In the genomic region with DNA sequence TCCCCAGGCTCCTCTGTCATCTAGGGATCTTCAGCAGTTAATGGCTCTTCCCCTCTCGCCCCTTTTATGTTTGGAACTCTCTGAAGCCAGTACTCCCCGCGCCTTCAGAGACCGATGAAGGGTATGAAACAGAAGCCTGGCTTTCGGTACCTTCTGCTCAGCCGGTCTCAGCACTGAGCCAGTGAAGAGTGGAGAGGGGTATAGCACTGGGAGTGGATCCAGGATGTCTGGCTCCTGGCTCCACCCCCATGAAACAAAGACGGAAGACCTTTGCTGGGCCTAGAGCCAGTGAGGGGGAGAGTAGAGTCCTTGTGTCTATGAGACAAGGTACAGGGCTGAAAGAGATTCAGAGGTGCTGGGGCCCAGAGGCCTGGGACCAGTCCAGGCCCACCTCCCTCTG, we compare ENCODE assay signal across 9 mouse cellular contexts. TPM values are rescaled to one million over a fixed set of nuclear protein-coding genes. Genes with fewer than 3 reads are reported as not detected.
DNase-seq lines count a peak whose midpoint lies in the region; ATAC-seq and TF ChIP-seq lines count a peak whose summit lies in the region.
"Had no signal": no experiment of that assay in that cellular context is flagged by ENCODE, and none has a peak within 500 bp of the region (broad histone marks: within the 10 kb centered on the region; RNA-seq: fewer than 3 reads in every experiment).

No protein-coding gene starts in this region.

- no peak for TF ChIP-seq POLR2A in liver, adult 2 months (IDR thresholded peaks at IDR 0.05; ENCODE audit: extremely low read depth, insufficient read depth, low read length)
- peak; percentile 93 for TF ChIP-seq POLR2A in heart, adult 2 months (IDR thresholded peaks at IDR 0.05; ENCODE audit: insufficient read depth, low read depth, low read length)

- TF ChIP-seq CTCF in liver, adult 2 months (IDR thresholded peaks at IDR 0.05; ENCODE audit: low read depth, low read length) = no peak
- TF ChIP-seq CTCF in heart, adult 2 months (IDR thresholded peaks at IDR 0.05) = no peak

- no peak overlapping the region for H3K27ac ChIP-seq in liver, adult 2 months (replicated peaks; ENCODE audit: insufficient read depth, low read depth, low read length)
- no peak overlapping the region for H3K27ac ChIP-seq in liver, embryonic 11.5 days (ENCODE audit: low read depth, low read length)
- H3K27ac ChIP-seq in heart, adult 2 months = peak overlapping the region; percentile 95

- WGBS in liver, adult 2 months = 80% methylated on average over 7 of the region's 7 CpGs
- 73% methylated on average over 7 of the region's 7 CpGs for WGBS in liver, embryonic 11.5 days
- 23% methylated on average over 7 of the region's 7 CpGs for WGBS in heart, adult 2 months

- no peak for ATAC-seq in liver, embryonic 11.5 days (replicated peaks; ENCODE audit: low FRiP score)

- no peaks in the 10 kb centered on the region for H3K79me2 ChIP-seq in liver, adult 2 months (ENCODE audit: control insufficient read depth, insufficient read depth, low read length)
- no peaks in the 10 kb centered on the region for H3K79me2 ChIP-seq in heart, adult 2 months (replicated peaks; ENCODE audit: control insufficient read depth, insufficient read depth, low read length)

- H3K4me3 ChIP-seq in liver, adult 2 months (ENCODE audit: insufficient read depth, low read depth, low read length) = peak overlapping the region; percentile 25
- no peak overlapping the region for H3K4me3 ChIP-seq in liver, embryonic 11.5 days (ENCODE audit: low read depth, low read length)
- H3K4me3 ChIP-seq in heart, adult 2 months = peak overlapping the region; percentile 46

- no peak overlapping the region for H3K4me2 ChIP-seq in liver, embryonic 11.5 days

- H3K4me1 ChIP-seq in liver, adult 2 months (ENCODE audit: control insufficient read depth, insufficient read depth, low read length) = no peaks in the 10 kb centered on the region; the same call in 1 of the 2 replicates
- no peaks in the 10 kb centered on the region for H3K4me1 ChIP-seq in liver, embryonic 11.5 days (replicated peaks; ENCODE audit: control insufficient read depth, insufficient read depth, low read length)
- H3K4me1 ChIP-seq in heart, adult 2 months (ENCODE audit: control insufficient read depth, insufficient read depth, low read length) = no peaks in the 10 kb centered on the region

- H3K9ac ChIP-seq in liver, adult 2 months (ENCODE audit: low read depth, low read length) = peak overlapping the region; percentile 38; the same call in 1 of the 2 replicates
- H3K9ac ChIP-seq in liver, embryonic 11.5 days (ENCODE audit: low read depth, low read length) = no peak overlapping the region
- peak overlapping the region; percentile 83 for H3K9ac ChIP-seq in heart, adult 2 months (ENCODE audit: low read depth, low read length)

- no peaks in the 10 kb centered on the region for H3K27me3 ChIP-seq in liver, adult 2 months (ENCODE audit: control insufficient read depth, insufficient read depth, low read length)
- H3K27me3 ChIP-seq in liver, embryonic 11.5 days (replicated peaks; ENCODE audit: control insufficient read depth, insufficient read depth, low read length) = no peaks in the 10 kb centered on the region
- H3K27me3 ChIP-seq in heart, adult 2 months (ENCODE audit: control insufficient read depth, insufficient read depth, low read length) = no peaks in the 10 kb centered on the region

- H3K36me3 ChIP-seq in liver, adult 2 months (ENCODE audit: control insufficient read depth, insufficient read depth, low read length) = no peaks in the 10 kb centered on the region
- no peaks in the 10 kb centered on the region for H3K36me3 ChIP-seq in liver, embryonic 11.5 days (ENCODE audit: control insufficient read depth, insufficient read depth, low read length)
- H3K36me3 ChIP-seq in heart, adult 2 months (ENCODE audit: control insufficient read depth, insufficient read depth, low read length) = no peaks in the 10 kb centered on the region

- intact Hi-C loops in heart, adult 2 months (cut with DNase I) = loop anchor here (2.0 kb wide), 1 partner anchor 39 kb away; no protein-coding TSS in a partner anchor

- TF ChIP-seq EP300 in heart, adult 2 months (IDR thresholded peaks at IDR 0.05; ENCODE audit: insufficient read depth, low read depth, low read length) = no peak

- H3K9me3 ChIP-seq in liver, embryonic 11.5 days (ENCODE audit: control insufficient read depth, low read length) = no peaks in the 10 kb centered on the region

- DNase-seq in liver, adult 2 months (ENCODE audit: extremely low read depth, low read depth, low spot score) = no peak
- no peak for DNase-seq in liver, embryonic 11.5 days (ENCODE audit: low spot score)
- peak; percentile 68 to 69 for DNase-seq in heart, adult 2 months
- peak; percentile 24 for DNase-seq in kidney, adult 11 months
- DNase-seq in lung, postnatal 25 days (ENCODE audit: low spot score) = peak; percentile 36
- no peak for DNase-seq in right cerebral cortex, postnatal 36 days (ENCODE audit: low spot score in 2 of 2)
- DNase-seq in layer of hippocampus, postnatal 10 days (ENCODE audit: low spot score in 2 of 2) = no peak
- DNase-seq in frontal cortex, adult 2 months (ENCODE audit: extremely low spot score in 1 of 2, low spot score in 1 of 2) = no peak

RNA-seq across cellular contexts. Expression of gene Cngb1, which starts 12.5 kb away (rescaled TPM):
- total RNA-seq in liver, adult 2 months (2014; rRNA removed) = under 0.01 and 0.07 TPM in 2 replicates
- polyA plus RNA-seq in liver, adult 2 months (2012; rRNA removed) = 0.39 TPM in 1 of 2 replicates, not detected in the other
- polyA plus RNA-seq in liver, embryonic 11.5 days (2014; fragmentation: Nextera tagmentation; extraction: Ambion mirVana) = 0.36 TPM in 1 of 2 replicates, not detected in the other
- under 1 TPM; 0.61 to 0.63 TPM for total RNA-seq in heart, adult 2 months (2021)
- 1.00 and 1.2 TPM in 2 replicates for polyA plus RNA-seq in heart, adult 2 months (2012; rRNA removed)
- under 1 TPM; 0.87 to 0.91 TPM for total RNA-seq in layer of hippocampus, postnatal 10 days (2021)
- polyA plus RNA-seq in frontal cortex, adult 2 months (2012; rRNA removed) = 0.46 and 0.78 TPM in 2 replicates
- polyA plus RNA-seq: limb, embryonic 11.5 days had no signal

RNA-seq across cellular contexts. Expression of gene Tepp, which starts 16.5 kb away (rescaled TPM):
- not detected in 2 replicates for total RNA-seq in liver, adult 2 months (2014; rRNA removed)
- not detected in 2 replicates for polyA plus RNA-seq in liver, adult 2 months (2012; rRNA removed)
- not detected in 2 replicates for polyA plus RNA-seq in liver, embryonic 11.5 days (2014; fragmentation: Nextera tagmentation; extraction: Ambion mirVana)
- not detected for total RNA-seq in heart, adult 2 months (2021)
- 0.44 and 0.59 TPM in 2 replicates for polyA plus RNA-seq in heart, adult 2 months (2012; rRNA removed)
- 1 to 10 TPM; 1.4 to 1.7 TPM for total RNA-seq in layer of hippocampus, postnatal 10 days (2021)
- 0.48 TPM in 1 of 2 replicates, not detected in the other for polyA plus RNA-seq in frontal cortex, adult 2 months (2012; rRNA removed)

RNA-seq across cellular contexts. Expression of gene Zfp319, which starts 37.9 kb away (rescaled TPM):
- 1.2 and 1.8 TPM in 2 replicates for total RNA-seq in liver, adult 2 months (2014; rRNA removed)
- polyA plus RNA-seq in liver, adult 2 months (2012; rRNA removed) = 2.5 and 3.2 TPM in 2 replicates
- 3.3 and 3.4 TPM in 2 replicates for polyA plus RNA-seq in liver, embryonic 11.5 days (2014; fragmentation: Nextera tagmentation; extraction: Ambion mirVana)
- 1 to 10 TPM; 7.6 to 8.1 TPM for total RNA-seq in heart, adult 2 months (2021)
- 5.5 and 7.3 TPM in 2 replicates for polyA plus RNA-seq in heart, adult 2 months (2012; rRNA removed)
- total RNA-seq in layer of hippocampus, postnatal 10 days (2021) = 10 to 100 TPM; 18.1 to 19.4 TPM
- 10.0 and 10.6 TPM in 2 replicates for polyA plus RNA-seq in frontal cortex, adult 2 months (2012; rRNA removed)

RNA-seq across cellular contexts. Expression of gene Usb1, which starts 38.2 kb away (rescaled TPM):
- 6.7 and 7.9 TPM in 2 replicates for total RNA-seq in liver, adult 2 months (2014; rRNA removed)
- polyA plus RNA-seq in liver, adult 2 months (2012; rRNA removed) = 16.2 and 20.0 TPM in 2 replicates
- polyA plus RNA-seq in liver, embryonic 11.5 days (2014; fragmentation: Nextera tagmentation; extraction: Ambion mirVana) = 23.5 and 25.3 TPM in 2 replicates
- 10 to 100 TPM; 12.2 to 15.2 TPM for total RNA-seq in heart, adult 2 months (2021)
- 23.9 and 31.1 TPM in 2 replicates for polyA plus RNA-seq in heart, adult 2 months (2012; rRNA removed)
- 10 to 100 TPM; 17.2 to 22.8 TPM for total RNA-seq in layer of hippocampus, postnatal 10 days (2021)
- 16.9 and 17.3 TPM in 2 replicates for polyA plus RNA-seq in frontal cortex, adult 2 months (2012; rRNA removed)

RNA-seq across cellular contexts. Expression of gene Mmp15, which starts 58.2 kb away (rescaled TPM):
- total RNA-seq in liver, adult 2 months (2014; rRNA removed) = 6.5 and 7.2 TPM in 2 replicates
- polyA plus RNA-seq in liver, adult 2 months (2012; rRNA removed) = 15.1 and 16.5 TPM in 2 replicates
- 4.4 and 5.4 TPM in 2 replicates for polyA plus RNA-seq in liver, embryonic 11.5 days (2014; fragmentation: Nextera tagmentation; extraction: Ambion mirVana)
- total RNA-seq in heart, adult 2 months (2021) = 10 to 100 TPM; 53.4 to 67.5 TPM
- 56.7 and 58.4 TPM in 2 replicates for polyA plus RNA-seq in heart, adult 2 months (2012; rRNA removed)
- 10 to 100 TPM; 41.2 to 42.5 TPM for total RNA-seq in layer of hippocampus, postnatal 10 days (2021)
- polyA plus RNA-seq in frontal cortex, adult 2 months (2012; rRNA removed) = 8.4 and 9.1 TPM in 2 replicates

Comparison
In these comparisons a context has a peak if more than half of its experiments do, and no peak if none do; other contexts are left out.
1. DNase-seq: peak in heart, adult 2 months (2 of 2), kidney, adult 11 months (single experiment) and lung, postnatal 25 days (single experiment); none in liver, adult 2 months (single experiment), liver, embryonic 11.5 days (single experiment), right cerebral cortex, postnatal 36 days (0 of 2), layer of hippocampus, postnatal 10 days (0 of 2) and frontal cortex, adult 2 months (0 of 2).